Mouse (Mus musculus): ENCODE results near the gene Shisa5. TPM values are rescaled to one million over a fixed set of nuclear protein-coding genes. Genes with fewer than 3 reads are reported as not detected.

Gene Shisa5
- total and polyA plus RNA-seq, 3 experiments = 41.0 to 71.7 TPM; not detected in 1

- TF ChIP-seq NELFE (IDR thresholded peaks at IDR 0.05; ENCODE audit: low read depth, low read length) = no peak
- TF ChIP-seq MYC (IDR thresholded peaks at IDR 0.05; ENCODE audit: low read depth, low read length) = no peak
- TF ChIP-seq E2F4 (IDR thresholded peaks at IDR 0.05; ENCODE audit: borderline replicate concordance, low read depth, low read length) = no peak
- TF ChIP-seq TAL1 (IDR thresholded peaks at IDR 0.05; ENCODE audit: low read length) = no peak
- no peak for TF ChIP-seq USF2 (IDR thresholded peaks at IDR 0.05; ENCODE audit: borderline replicate concordance in 1 of 2, insufficient read depth in 1 of 2, low read depth in 1 of 2, low read length in 2 of 2)
These were observed 19.2 kb downstream of the Shisa5 start (continued) for GRCm38 (mm10) chr9:109057543-109057942.

GRCm38 (mm10) chr9:109058006-109058765, 19.8 kb downstream of the Shisa5 start:
- Histone ChIP-seq H3K79me2 (ENCODE audit: control insufficient read depth, insufficient read depth, low read length, poor library complexity) (peaks cover 4% of the 10 kb centered on the region), H3K27ac (ENCODE audit: control insufficient read depth, low read depth, low read length) (peak overlapping the region; percentile 75), H3K4me3 (ENCODE audit: control insufficient read depth in 1 of 2, insufficient read depth in 1 of 2, low read depth in 2 of 2, low read length in 2 of 2) (no peak overlapping the region), H3K9ac (ENCODE audit: control insufficient read depth, low read depth, low read length, poor library complexity, severe bottlenecking) (peak overlapping the region; percentile 51), H3K27me3 (ENCODE audit: control insufficient read depth in 1 of 2, insufficient read depth in 2 of 2, low read length in 2 of 2) (no peaks in the 10 kb centered on the region), H3K36me3 (ENCODE audit: control insufficient read depth in 1 of 2, insufficient read depth in 2 of 2, low read length in 2 of 2) (peaks cover 0 to 26% of the 10 kb centered on the region in 2 experiments; a peak in 2 of 4 replicates), H3K4me1 (ENCODE audit: control insufficient read depth in 1 of 2, insufficient read depth in 2 of 2, low read length in 2 of 2) (peaks cover 5 to 32% of the 10 kb centered on the region in 2 experiments), H3K9me3 (replicated peaks; ENCODE audit: insufficient read depth, low read length) (no peaks in the 10 kb centered on the region)
- no peak for DNase-seq (ENCODE audit: low read depth, low spot score)
- no peak for TF ChIP-seq UBTF (IDR thresholded peaks at IDR 0.05; ENCODE audit: borderline replicate concordance, insufficient read depth, low read depth, low read length)
- TF ChIP-seq POLR2AphosphoS5 (IDR thresholded peaks at IDR 0.05; ENCODE audit: borderline replicate concordance, low read depth, low read length) = no peak
- no peak for TF ChIP-seq USF2 (IDR thresholded peaks at IDR 0.05; ENCODE audit: borderline replicate concordance in 1 of 2, insufficient read depth in 1 of 2, low read depth in 1 of 2, low read length in 2 of 2)
- TF ChIP-seq E2F4 (IDR thresholded peaks at IDR 0.05; ENCODE audit: borderline replicate concordance, low read depth, low read length) = no peak
- TF ChIP-seq BHLHE40 (IDR thresholded peaks at IDR 0.05; ENCODE audit: borderline replicate concordance, low read depth, low read length) = no peak
- no peak for TF ChIP-seq MAFK (IDR thresholded peaks at IDR 0.05; ENCODE audit: borderline replicate concordance, low read depth, low read length)
- no peak for TF ChIP-seq POLR2AphosphoS2 (IDR thresholded peaks at IDR 0.05; ENCODE audit: low read length)
- TF ChIP-seq MEF2A (IDR thresholded peaks at IDR 0.05; ENCODE audit: extremely low read depth, insufficient replicate concordance, low read depth, low read length, poor library complexity, severe bottlenecking) = no peak
- no peak for TF ChIP-seq GABPA (IDR thresholded peaks at IDR 0.05; ENCODE audit: low read depth, low read length)
- no peak for TF ChIP-seq CHD1 (IDR thresholded peaks at IDR 0.05; ENCODE audit: low read depth, low read length)
- TF ChIP-seq ZC3H11A (IDR thresholded peaks at IDR 0.05; ENCODE audit: low read depth, low read length) = no peak
- TF ChIP-seq KAT2A (conservative IDR thresholded peaks at IDR 0.05; ENCODE audit: low read depth, low read length) = no peak
- TF ChIP-seq CHD2 (IDR thresholded peaks at IDR 0.05; ENCODE audit: low read length) = no peak
- no peak for TF ChIP-seq JUND (IDR thresholded peaks at IDR 0.05; ENCODE audit: low read depth, low read length)
- TF ChIP-seq RAD21 (IDR thresholded peaks at IDR 0.05; ENCODE audit: low read depth, low read length) = no peak
- TF ChIP-seq POLR2A (IDR thresholded peaks at IDR 0.05; ENCODE audit: control insufficient read depth in 1 of 2, insufficient read depth in 1 of 2, low read depth in 1 of 2, low read length in 2 of 2, poor library complexity in 1 of 2) = no peak
- TF ChIP-seq ETS1 (IDR thresholded peaks at IDR 0.05; ENCODE audit: low read depth, low read length) = no peak
- no peak for TF ChIP-seq TCF12 (IDR thresholded peaks at IDR 0.05; ENCODE audit: low read depth, low read length)
- TF ChIP-seq MYC (IDR thresholded peaks at IDR 0.05; ENCODE audit: low read depth, low read length) = no peak

Data from MEL (cell line).